9 mouse cellular contexts compared by ENCODE assay signal in the genomic region with DNA sequence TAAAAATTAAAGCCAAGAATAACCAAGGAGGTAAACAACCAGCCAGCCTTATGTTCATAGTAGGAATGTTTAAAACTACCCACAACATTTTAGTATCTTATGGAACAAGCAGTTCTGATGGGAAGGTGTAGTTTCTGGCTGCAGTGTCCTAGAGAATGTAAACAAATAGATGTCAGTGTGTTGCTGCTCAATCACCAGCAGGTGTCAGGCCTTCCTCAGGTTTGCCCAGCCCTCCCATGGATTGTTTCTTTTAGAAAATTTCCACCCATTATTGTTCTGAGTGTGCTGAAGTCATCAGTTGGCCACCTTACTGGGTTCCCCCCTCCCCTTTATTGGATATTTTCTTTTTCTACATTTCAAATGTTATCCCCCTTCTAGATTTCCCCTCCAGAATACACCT. TPM values are rescaled to one million over a fixed set of nuclear protein-coding genes. Genes with fewer than 3 reads are reported as not detected.
A peak's percentile ranks its signal among the peaks of the same experiment; 100 is the strongest.
DNase-seq lines count a peak whose midpoint lies in the region; ATAC-seq and TF ChIP-seq lines count a peak whose summit lies in the region.
"Had no signal": no experiment of that assay in that cellular context is flagged by ENCODE, and none has a peak within 500 bp of the region (broad histone marks: within the 10 kb centered on the region; RNA-seq: fewer than 3 reads in every experiment).

No protein-coding gene starts in this region.

- no peak for TF ChIP-seq POLR2A in cortical plate, adult 2 months (IDR thresholded peaks at IDR 0.05; ENCODE audit: extremely low read depth, insufficient read depth, low read length)

- H3K4me3 ChIP-seq in cortical plate, adult 2 months (ENCODE audit: insufficient read depth, low read length) = no peak overlapping the region
- H3K4me3 ChIP-seq: embryonic facial prominence, embryonic 12.5 days; neural tube, embryonic 12.5 days had no signal

- peak; percentile 57; the same call in 1 of the 2 replicates for TF ChIP-seq CTCF in cortical plate, adult 2 months (IDR thresholded peaks at IDR 0.05; ENCODE audit: extremely low read depth, insufficient read depth, low read length)

- H3K27ac ChIP-seq in cortical plate, adult 2 months (ENCODE audit: insufficient read depth, low read length) = no peak overlapping the region
- H3K27ac ChIP-seq: embryonic facial prominence, embryonic 12.5 days; neural tube, embryonic 12.5 days had no signal

- no peak for ATAC-seq in activated CD4-positive, CD25-positive, alpha-beta regulatory T cell, adult 4 months

- no peaks in the 10 kb centered on the region for H3K4me1 ChIP-seq in cortical plate, adult 2 months (ENCODE audit: control insufficient read depth, insufficient read depth, low read length)
- H3K4me1 ChIP-seq: embryonic facial prominence, embryonic 12.5 days; neural tube, embryonic 12.5 days had no signal

- DNase-seq in right cerebral cortex, postnatal 14 days = peak; percentile 4
- no peak for DNase-seq in right cerebral cortex, postnatal 36 days (ENCODE audit: low spot score in 2 of 2)
- peak; percentile 12 for DNase-seq in liver
- no peak for DNase-seq in ovary, postnatal 10 days (ENCODE audit: low spot score)
- no peak for DNase-seq in spleen, postnatal 4 days (ENCODE audit: low spot score in 2 of 2)

RNA-seq across cellular contexts. Expression of gene Vmn2r19, which starts 32.0 kb away (rescaled TPM):
- not detected in 2 replicates for polyA plus RNA-seq in cortical plate, adult 2 months (2012; rRNA removed)
- not detected for polyA plus RNA-seq in activated CD4-positive, CD25-positive, alpha-beta regulatory T cell, adult 4 months (2017; shearing (Covaris generic))
- polyA plus RNA-seq: embryonic facial prominence, embryonic 12.5 days; neural tube, embryonic 12.5 days had no signal

RNA-seq across cellular contexts. Expression of gene Clec4e, which starts 50.4 kb away (rescaled TPM):
- polyA plus RNA-seq in cortical plate, adult 2 months (2012; rRNA removed) = not detected in 2 replicates
- polyA plus RNA-seq in activated CD4-positive, CD25-positive, alpha-beta regulatory T cell, adult 4 months (2017; shearing (Covaris generic)) = not detected
- polyA plus RNA-seq: embryonic facial prominence, embryonic 12.5 days; neural tube, embryonic 12.5 days had no signal

Comparison
In these comparisons a context has a peak if more than half of its experiments do, and no peak if none do; other contexts are left out.
1. DNase-seq: peak in right cerebral cortex, postnatal 14 days (single experiment) and liver (single experiment); none in right cerebral cortex, postnatal 36 days (0 of 2), ovary, postnatal 10 days (single experiment) and spleen, postnatal 4 days (0 of 2).